Mouse (Mus musculus): ENCODE measurements around the gene Capg. TPM values are rescaled to one million over a fixed set of nuclear protein-coding genes. Genes with fewer than 3 reads are reported as not detected.

Gene Capg
- polyA plus RNA-seq, 1 experiment from 2014 or later: 19.7 TPM

- 14% methylated on average over 27 of the region's 27 CpGs for WGBS (ENCODE audit: insufficient replicate concordance)
- Histone ChIP-seq H3K9ac (peak overlapping the region; percentile 66), H3K9me3 (replicated peaks) (no peaks in the 10 kb centered on the region), H3K27ac (peak overlapping the region; percentile 72), H3K4me3 (peak overlapping the region; percentile 55), H3K36me3 (no peaks in the 10 kb centered on the region), H3K4me1 (peaks cover 51% of the 10 kb centered on the region), H3K4me2 (peak overlapping the region; percentile 86), H3K27me3 (replicated peaks) (no peaks in the 10 kb centered on the region)
- peak; percentile 70 for ATAC-seq
Measured at GRCm38 (mm10) chr6:72552171-72553078, 8.2 kb downstream of the Capg start.

- H3K27me3 ChIP-seq (replicated peaks): no peaks in the 10 kb centered on the region
- H3K9ac ChIP-seq: peak overlapping the region; percentile 66
- H3K9me3 ChIP-seq (replicated peaks): no peaks in the 10 kb centered on the region
- H3K4me2 ChIP-seq: peak overlapping the region; percentile 86
- H3K36me3 ChIP-seq: no peaks in the 10 kb centered on the region
- H3K4me3 ChIP-seq: peak overlapping the region; percentile 55
- ATAC-seq: peak; percentile 11; the same call in 1 of the 2 replicates
- peak overlapping the region; percentile 72 for H3K27ac ChIP-seq
- 19% methylated on average over 8 of the region's 8 CpGs for WGBS (ENCODE audit: insufficient replicate concordance)
- H3K4me1 ChIP-seq: peaks cover 50% of the 10 kb centered on the region
Measured at GRCm38 (mm10) chr6:72553079-72553412, 8.9 kb downstream of the Capg start.

- no peak overlapping the region for H3K4me2 ChIP-seq
Measured at GRCm38 (mm10) chr6:72560801-72561200, 16.6 kb downstream of the Capg start.

GRCm38 (mm10) chr6:72562486-72562885 lies 18.3 kb downstream of the Capg start:
- Histone ChIP-seq H3K9me3 (replicated peaks) (no peaks in the 10 kb centered on the region), H3K27me3 (replicated peaks) (no peaks in the 10 kb centered on the region), H3K9ac (no peak overlapping the region), H3K4me1 (no peaks in the 10 kb centered on the region), H3K4me2 (no peak overlapping the region), H3K36me3 (no peaks in the 10 kb centered on the region; the same call in 1 of the 2 replicates), H3K4me3 (no peak overlapping the region), H3K27ac (no peak overlapping the region)
- no peak for ATAC-seq
- 58% methylated on average over 6 of the region's 6 CpGs for WGBS (ENCODE audit: insufficient replicate concordance)

More at GRCm38 (mm10) chr6:72560801-72561200, 16.6 kb downstream of the Capg start:
- no peak overlapping the region for H3K4me3 ChIP-seq
- H3K27ac ChIP-seq: no peak overlapping the region
- 71% methylated on average over 8 of the region's 8 CpGs for WGBS (ENCODE audit: insufficient replicate concordance)
- H3K36me3 ChIP-seq: no peaks in the 10 kb centered on the region
- no peak for ATAC-seq
- no peak overlapping the region for H3K9ac ChIP-seq
- H3K4me1 ChIP-seq: no peaks in the 10 kb centered on the region
- no peaks in the 10 kb centered on the region for H3K9me3 ChIP-seq (replicated peaks)
- no peaks in the 10 kb centered on the region for H3K27me3 ChIP-seq (replicated peaks)

GRCm38 (mm10) chr6:72562894-72563293 lies 18.7 kb downstream of the Capg start:
- no peak overlapping the region for H3K4me3 ChIP-seq
- H3K9ac ChIP-seq: no peak overlapping the region
- H3K36me3 ChIP-seq: peaks cover 3% of the 10 kb centered on the region; the same call in 1 of the 2 replicates
- no peaks in the 10 kb centered on the region for H3K9me3 ChIP-seq (replicated peaks)
- H3K27ac ChIP-seq: no peak overlapping the region
- 79% methylated on average over 5 of the region's 5 CpGs for WGBS (ENCODE audit: insufficient replicate concordance)
- H3K4me1 ChIP-seq: no peaks in the 10 kb centered on the region
- H3K27me3 ChIP-seq (replicated peaks): no peaks in the 10 kb centered on the region
- no peak overlapping the region for H3K4me2 ChIP-seq
- ATAC-seq: no peak

- WGBS (ENCODE audit: insufficient replicate concordance): 81% methylated on average over 7 of the region's 7 CpGs
- no peak overlapping the region for H3K4me2 ChIP-seq
- peaks cover 10% of the 10 kb centered on the region; the same call in 1 of the 2 replicates for H3K36me3 ChIP-seq
- no peak overlapping the region for H3K4me3 ChIP-seq
- no peaks in the 10 kb centered on the region for H3K4me1 ChIP-seq
- H3K27me3 ChIP-seq (replicated peaks): no peaks in the 10 kb centered on the region
- H3K27ac ChIP-seq: no peak overlapping the region
- H3K9me3 ChIP-seq (replicated peaks): no peaks in the 10 kb centered on the region
- no peak for ATAC-seq
- no peak overlapping the region for H3K9ac ChIP-seq
Measured at GRCm38 (mm10) chr6:72565506-72565905, 21.3 kb downstream of the Capg start.

- H3K27ac ChIP-seq: no peak overlapping the region
- peak overlapping the region; percentile 9; the same call in 1 of the 2 replicates for H3K4me2 ChIP-seq
- WGBS (ENCODE audit: insufficient replicate concordance): 4% methylated on average over 4 of the region's 4 CpGs
- H3K27me3 ChIP-seq (replicated peaks): no peaks in the 10 kb centered on the region
- no peak overlapping the region for H3K9ac ChIP-seq
- H3K36me3 ChIP-seq: peaks cover 10% of the 10 kb centered on the region; the same call in 1 of the 2 replicates
- no peaks in the 10 kb centered on the region for H3K9me3 ChIP-seq (replicated peaks)
- H3K4me3 ChIP-seq: no peak overlapping the region
- peak; percentile 40 for ATAC-seq
- H3K4me1 ChIP-seq: no peaks in the 10 kb centered on the region
Measured at GRCm38 (mm10) chr6:72566044-72566443, 21.9 kb downstream of the Capg start.

- Histone ChIP-seq H3K27me3 (replicated peaks) (no peaks in the 10 kb centered on the region), H3K27ac (no peak overlapping the region), H3K9me3 (replicated peaks) (no peaks in the 10 kb centered on the region), H3K4me3 (no peak overlapping the region), H3K4me1 (no peaks in the 10 kb centered on the region), H3K4me2 (no peak overlapping the region), H3K9ac (no peak overlapping the region), H3K36me3 (peaks cover 11% of the 10 kb centered on the region; the same call in 1 of the 2 replicates)
- ATAC-seq: no peak
- 68% methylated on average over 5 of the region's 5 CpGs for whole genome bisulfite sequencing (ENCODE audit: insufficient replicate concordance)
Measured at GRCm38 (mm10) chr6:72567508-72567907, 23.3 kb downstream of the Capg start.

GRCm38 (mm10) chr6:72568736-72569135 lies 24.5 kb downstream of the Capg start:
- 81% methylated on average over 10 of the region's 10 CpGs for WGBS (ENCODE audit: insufficient replicate concordance)
- no peaks in the 10 kb centered on the region for H3K4me1 ChIP-seq
- H3K4me2 ChIP-seq: no peak overlapping the region
- no peak overlapping the region for H3K4me3 ChIP-seq
- H3K9ac ChIP-seq: no peak overlapping the region
- H3K9me3 ChIP-seq (replicated peaks): no peaks in the 10 kb centered on the region
- no peak overlapping the region for H3K27ac ChIP-seq
- H3K36me3 ChIP-seq: peaks cover 14% of the 10 kb centered on the region; the same call in 1 of the 2 replicates
- ATAC-seq: no peak
- no peaks in the 10 kb centered on the region for H3K27me3 ChIP-seq (replicated peaks)

GRCm38 (mm10) chr6:72570644-72571397 lies 26.6 kb downstream of the Capg start:
- Histone ChIP-seq H3K4me1 (peaks cover 5% of the 10 kb centered on the region; the same call in 1 of the 2 replicates), H3K27me3 (replicated peaks) (no peaks in the 10 kb centered on the region), H3K36me3 (peaks cover 17% of the 10 kb centered on the region; the same call in 1 of the 2 replicates), H3K9me3 (replicated peaks) (no peaks in the 10 kb centered on the region), H3K27ac (no peak overlapping the region), H3K4me2 (no peak overlapping the region), H3K4me3 (no peak overlapping the region), H3K9ac (no peak overlapping the region)
- 76% methylated on average over 10 of the region's 10 CpGs for WGBS (ENCODE audit: insufficient replicate concordance)
- ATAC-seq: no peak

- H3K27ac ChIP-seq: no peak overlapping the region
- H3K9ac ChIP-seq: no peak overlapping the region
- peaks cover 5% of the 10 kb centered on the region; the same call in 1 of the 2 replicates for H3K4me1 ChIP-seq
- no peak for ATAC-seq
- peaks cover 17% of the 10 kb centered on the region; the same call in 1 of the 2 replicates for H3K36me3 ChIP-seq
- no peak overlapping the region for H3K4me3 ChIP-seq
- H3K9me3 ChIP-seq (replicated peaks): no peaks in the 10 kb centered on the region
- 52% methylated on average over 3 of the region's 3 CpGs for WGBS (ENCODE audit: insufficient replicate concordance)
- H3K4me2 ChIP-seq: no peak overlapping the region
- H3K27me3 ChIP-seq (replicated peaks): no peaks in the 10 kb centered on the region
Measured at GRCm38 (mm10) chr6:72571826-72572225, 27.6 kb downstream of the Capg start.

- H3K4me2 ChIP-seq: no peak overlapping the region
- no peak overlapping the region for H3K4me3 ChIP-seq
- no peaks in the 10 kb centered on the region for H3K27me3 ChIP-seq (replicated peaks)
- peaks cover 5% of the 10 kb centered on the region; the same call in 1 of the 2 replicates for H3K4me1 ChIP-seq
- no peak for ATAC-seq
- H3K9ac ChIP-seq: no peak overlapping the region
- no peak overlapping the region for H3K27ac ChIP-seq
- peaks cover 11% of the 10 kb centered on the region; the same call in 1 of the 2 replicates for H3K36me3 ChIP-seq
- H3K9me3 ChIP-seq (replicated peaks): no peaks in the 10 kb centered on the region
- WGBS (ENCODE audit: insufficient replicate concordance): 75% methylated on average over 3 of the region's 3 CpGs
Measured at GRCm38 (mm10) chr6:72576041-72576440, 31.9 kb downstream of the Capg start.

All from liver, embryonic 12.5 days (tissue).